Mouse (Mus musculus): Measurements from ENCODE around the gene Adgre4.
"Not testable (repeated sequence)": the region's sequence is repeated elsewhere in the genome, so short reads cannot be mapped to it uniquely, and the experiment has no call there.

The Adgre4 gene

GRCm38 (mm10) chr17:55749786-55750185 lies at the start of gene Adgre4:
Gene Adgre4, plus strand, starts transcription at chr17:55749984.
- no peak for DNase-seq

GRCm38 (mm10) chr17:55702161-55702820 lies 47.5 kb upstream of the Adgre4 start:
- peak; percentile 49 for DNase-seq

- no peak for DNase-seq
These were observed 46.9 kb upstream of the Adgre4 start for GRCm38 (mm10) chr17:55702865-55703264.

GRCm38 (mm10) chr17:55711984-55712811 lies 37.6 kb upstream of the Adgre4 start, which contains the start of gene Pot1b:
Gene Pot1b, minus strand, starts transcription at chr17:55712628.
- DNase-seq: peak; percentile 94

GRCm38 (mm10) chr17:55721270-55721669 lies 28.5 kb upstream of the Adgre4 start:
- no peak for DNase-seq

- no peak for DNase-seq
These were observed 27.5 kb upstream of the Adgre4 start for GRCm38 (mm10) chr17:55722250-55722649.

GRCm38 (mm10) chr17:55726193-55726592 lies 23.6 kb upstream of the Adgre4 start:
- no peak for DNase-seq

GRCm38 (mm10) chr17:55736675-55737074 lies 13.1 kb upstream of the Adgre4 start:
- DNase-seq: no peak

GRCm38 (mm10) chr17:55751170-55751569 lies 1.4 kb downstream of the Adgre4 start:
- DNase-seq: no peak

GRCm38 (mm10) chr17:55813642-55814041 lies 63.9 kb downstream of the Adgre4 start:
- DNase-seq: no peak

GRCm38 (mm10) chr17:55816853-55817252 lies 67.1 kb downstream of the Adgre4 start:
- no peak for DNase-seq

GRCm38 (mm10) chr17:55821566-55821965 lies 71.8 kb downstream of the Adgre4 start:
- DNase-seq: no peak

GRCm38 (mm10) chr17:55843067-55843466 lies 93.3 kb downstream of the Adgre4 start:
- no peak for DNase-seq

GRCm38 (mm10) chr17:55877184-55877583 lies 127.4 kb downstream of the Adgre4 start:
- no peak for DNase-seq

GRCm38 (mm10) chr17:55878282-55878635 lies 128.5 kb downstream of the Adgre4 start:
- DNase-seq: peak; percentile 19

- DNase-seq: peak; percentile 85
These were observed 129.0 kb downstream of the Adgre4 start, which contains the start of gene Zfp119a for GRCm38 (mm10) chr17:55878636-55879369. Gene Zfp119a, minus strand, starts transcription at chr17:55878930.

GRCm38 (mm10) chr17:55883631-55884030 lies 133.8 kb downstream of the Adgre4 start:
- no peak for DNase-seq

- DNase-seq: no peak
These were observed 135.1 kb downstream of the Adgre4 start for GRCm38 (mm10) chr17:55884912-55885311.

- DNase-seq: not testable (repeated sequence)
These were observed 142.7 kb downstream of the Adgre4 start for GRCm38 (mm10) chr17:55892406-55892955.

- DNase-seq: no peak
These were observed 153.3 kb downstream of the Adgre4 start for GRCm38 (mm10) chr17:55903087-55903486.

All from right cerebral cortex, postnatal 25 days (tissue).